Mouse (Mus musculus) heart, postnatal 0 days (tissue): ENCODE data around the gene Elobl. TPM values are rescaled to one million over a fixed set of nuclear protein-coding genes. Genes with fewer than 3 reads are reported as not detected.

Source experiments
- ATAC-seq: fragments of 200-750 bp; cut with Nextera tagmentation; 2 replicates; pipeline ENCODE4 v1.8.0; 2017; ENCODE audit warnings: low read depth, moderate number of reproducible peaks, moderate library complexity; ENCODE audit not compliant: insufficient read depth
- DNase-seq: peaks from one replicate; pipeline ENCODE4 v3.0.0-alpha.2; 2016; ENCODE audit warnings: low spot score
- H3K27ac ChIP-seq: fragments of 300-500 bp; sonication (generic); 2 replicates; pipeline ENCODE4 v1.5.1; 2014; ENCODE audit warnings: low read depth, mild to moderate bottlenecking
- H3K27me3 ChIP-seq: fragments of 300-500 bp; sonication (generic); 2 replicates; pipeline ENCODE4 v1.6.1; 2014; ENCODE audit warnings: low read length, mixed read lengths; ENCODE audit not compliant: control insufficient read depth, insufficient read depth
- H3K36me3 ChIP-seq: fragments of 300-500 bp; sonication (generic); replicated peaks from 2 replicates; pipeline ENCODE4 v1.6.1; 2014; ENCODE audit warnings: low read length, mixed read lengths; ENCODE audit not compliant: control insufficient read depth, insufficient read depth
- H3K4me1 ChIP-seq: fragments of 300-500 bp; sonication (generic); 2 replicates; pipeline ENCODE4 v1.6.1; 2014; ENCODE audit warnings: antibody characterized with exemption; ENCODE audit not compliant: control insufficient read depth, insufficient read depth
- H3K4me2 ChIP-seq: fragments of 300-500 bp; sonication (generic); 2 replicates; pipeline ENCODE4 v1.6.1; 2014; ENCODE audit warnings: low read depth, mild to moderate bottlenecking, low read length, moderate library complexity
- H3K4me3 ChIP-seq: fragments of 300-500 bp; sonication (generic); 2 replicates; pipeline ENCODE4 v1.5.1; 2014; ENCODE audit warnings: low read depth, low read length
- H3K9ac ChIP-seq: fragments of 300-500 bp; sonication (generic); replicated peaks from 2 replicates; pipeline ENCODE4 v1.6.1; 2014; ENCODE audit warnings: low read depth, low read length, mixed read lengths
- H3K9me3 ChIP-seq: fragments of 300-500 bp; sonication (generic); replicated peaks from 2 replicates; pipeline ENCODE4 v1.6.1; 2016; ENCODE audit warnings: low read length; ENCODE audit not compliant: control insufficient read depth
- CTCF ChIP-seq: IDR thresholded peaks from 2 replicates; pipeline ENCODE4 v1.5.1; 2016; ENCODE audit warnings: antibody characterized with exemption, control low read depth, low read depth
- EP300 ChIP-seq: IDR thresholded peaks from 2 replicates; pipeline ENCODE4 v1.6.1; 2016; ENCODE audit warnings: antibody characterized with exemption, low read depth
- WGBS: fragments of 180-500 bp; shearing (Covaris S2); extraction: QIAGEN DNeasy Blood & Tissue Kit; methylation state at CpG from one replicate; pipeline ENCODE4 v1.1.7; 2014; 5-methylcytosine and 5-hydroxymethylcytosine counted together
- polyA plus RNA-seq: library from polyadenylated mRNA; unstranded; fragments of >200 nt; fragmentation: Nextera tagmentation; extraction: Ambion mirVana; gene quantifications from 2 replicates; pipeline ENCODE4 v1.2.1, GENCODE M21; 2015
- total RNA-seq: library from RNA; depleted of rRNA; stranded (reverse); fragments of >200 nt; gene quantifications from 2 replicates; pipeline ENCODE4 v1.2.3, GENCODE M21; 2014; ENCODE audit warnings: low replicate concordance

Elobl gene
- total and polyA plus RNA-seq, 2 experiments from 2014 or later: not detected

- Histone ChIP-seq H3K27me3 (no peaks in the 10 kb centered on the region), H3K27ac (no peak overlapping the region), H3K36me3 (peaks cover 45% of the 10 kb centered on the region), H3K9me3 (no peaks in the 10 kb centered on the region), H3K4me2 (no peak overlapping the region), H3K9ac (no peak overlapping the region), H3K4me3 (no peak overlapping the region), H3K4me1 (peaks cover 29% of the 10 kb centered on the region)
- DNase-seq (no peak), ATAC-seq (no peak)
- 63% methylated on average over 5 of the region's 5 CpGs for WGBS
- TF ChIP-seq CTCF: no peak
- TF ChIP-seq EP300: no peak
Measured at GRCm38 (mm10) chr11:89005473-89005872, 38.7 kb upstream of the Elobl start.

GRCm38 (mm10) chr11:89003726-89004125 is 37.0 kb upstream of the Elobl start:
- peak overlapping the region; percentile 22 for H3K4me3 ChIP-seq
- no peak for DNase-seq
- peak overlapping the region; percentile 78 for H3K4me2 ChIP-seq
- peaks cover 30% of the 10 kb centered on the region for H3K4me1 ChIP-seq
- H3K9ac ChIP-seq: no peak overlapping the region
- ATAC-seq: no peak
- no peaks in the 10 kb centered on the region for H3K27me3 ChIP-seq
- H3K9me3 ChIP-seq: no peaks in the 10 kb centered on the region
- peaks cover 30% of the 10 kb centered on the region for H3K36me3 ChIP-seq
- 61% methylated on average over 4 of the region's 4 CpGs for WGBS
- H3K27ac ChIP-seq: peak overlapping the region; percentile 46
- TF ChIP-seq EP300 (no peak), CTCF (no peak)

- Histone ChIP-seq H3K4me2 (peak overlapping the region; percentile 78), H3K36me3 (peaks cover 27% of the 10 kb centered on the region), H3K9ac (peak overlapping the region; percentile 30; the same call in 1 of the 2 replicates), H3K4me1 (peaks cover 30% of the 10 kb centered on the region), H3K4me3 (peak overlapping the region; percentile 22), H3K9me3 (no peaks in the 10 kb centered on the region), H3K27ac (peak overlapping the region; percentile 46), H3K27me3 (no peaks in the 10 kb centered on the region)
- WGBS: 58% methylated on average over 6 of the region's 6 CpGs
- DNase-seq (no peak), ATAC-seq (no peak)
- TF ChIP-seq EP300 (no peak), CTCF (no peak)
Measured at GRCm38 (mm10) chr11:89003078-89003477, 36.3 kb upstream of the Elobl start.

- Histone ChIP-seq H3K9me3 (no peaks in the 10 kb centered on the region), H3K9ac (peak overlapping the region; percentile 30; the same call in 1 of the 2 replicates), H3K27ac (peak overlapping the region; percentile 46)
Measured at GRCm38 (mm10) chr11:89002621-89003020, 35.9 kb upstream of the Elobl start.

GRCm38 (mm10) chr11:89002068-89002467 is 35.3 kb upstream of the Elobl start:
- no peaks in the 10 kb centered on the region for H3K9me3 ChIP-seq
- peaks cover 19% of the 10 kb centered on the region for H3K36me3 ChIP-seq
- H3K9ac ChIP-seq: peak overlapping the region; percentile 30; the same call in 1 of the 2 replicates
- 89% methylated on average over 5 of the region's 5 CpGs for WGBS
- H3K27me3 ChIP-seq: no peaks in the 10 kb centered on the region
- H3K27ac ChIP-seq: 0 out of 2 replicates have a peak overlapping the region, but pooled peaks have one; percentile 46
- peak overlapping the region; percentile 78 for H3K4me2 ChIP-seq
- TF ChIP-seq CTCF: no peak
- TF ChIP-seq EP300: no peak
- peak overlapping the region; percentile 22 for H3K4me3 ChIP-seq
- H3K4me1 ChIP-seq: peaks cover 30% of the 10 kb centered on the region
- ATAC-seq (no peak), DNase-seq (no peak)

More at GRCm38 (mm10) chr11:89002621-89003020, 35.9 kb upstream of the Elobl start:
- Histone ChIP-seq H3K4me3 (peak overlapping the region; percentile 22), H3K36me3 (peaks cover 25% of the 10 kb centered on the region), H3K4me2 (peak overlapping the region; percentile 78), H3K27me3 (no peaks in the 10 kb centered on the region), H3K4me1 (peaks cover 30% of the 10 kb centered on the region)
- TF ChIP-seq CTCF (no peak), EP300 (no peak)
- ATAC-seq (no peak), DNase-seq (no peak)
- WGBS: 55% methylated on average over 5 of the region's 5 CpGs

GRCm38 (mm10) chr11:89001569-89001968 is 34.8 kb upstream of the Elobl start:
- Histone ChIP-seq H3K27ac (no peak overlapping the region), H3K27me3 (no peaks in the 10 kb centered on the region), H3K4me3 (peak overlapping the region; percentile 88), H3K36me3 (peaks cover 16% of the 10 kb centered on the region), H3K9ac (peak overlapping the region; percentile 34; the same call in 1 of the 2 replicates), H3K4me2 (peak overlapping the region; percentile 78), H3K9me3 (no peaks in the 10 kb centered on the region), H3K4me1 (peaks cover 33% of the 10 kb centered on the region)
- DNase-seq (no peak), ATAC-seq (no peak)
- TF ChIP-seq EP300 (no peak), CTCF (no peak)
- 83% methylated on average over 7 of the region's 7 CpGs for WGBS
